Mouse (Mus musculus) left cerebral cortex, postnatal 4 days (tissue): ENCODE measurements around the gene Atp6v0a2. TPM values are rescaled to one million over a fixed set of nuclear protein-coding genes. Genes with fewer than 3 reads are reported as not detected.
A peak's percentile ranks its signal among the peaks of the same experiment; 100 is the strongest.

Source experiments
- DNase-seq: peaks from one replicate; pipeline ENCODE4 v3.0.0-alpha.2; 2022
- intact Hi-C: fragments of 180-260 bp; cut with DNase I; formaldehyde crosslinking; loops from one replicate; pipeline ENCODE4 v1.15.1; 2025
- total RNA-seq, 2 experiments: library from RNA; stranded (reverse); gene quantifications; 2 replicates each; pipeline ENCODE4 v1.2.3; 2021

The Atp6v0a2 gene
- total RNA-seq, 2 experiments from 2014 or later: 36.2 to 39.8 TPM

- intact Hi-C loops: no loop called here
- DNase-seq: no peak
Measured at GRCm38 (mm10) chr5:124636139-124636538, 7.8 kb downstream of the Atp6v0a2 start.

- intact Hi-C loops: no loop called here
- no peak for DNase-seq
Measured at GRCm38 (mm10) chr5:124636694-124637093, 8.3 kb downstream of the Atp6v0a2 start.

GRCm38 (mm10) chr5:124637300-124637699, 8.9 kb downstream of the Atp6v0a2 start:
- intact Hi-C loops: no loop called here
- no peak for DNase-seq

DNA sequence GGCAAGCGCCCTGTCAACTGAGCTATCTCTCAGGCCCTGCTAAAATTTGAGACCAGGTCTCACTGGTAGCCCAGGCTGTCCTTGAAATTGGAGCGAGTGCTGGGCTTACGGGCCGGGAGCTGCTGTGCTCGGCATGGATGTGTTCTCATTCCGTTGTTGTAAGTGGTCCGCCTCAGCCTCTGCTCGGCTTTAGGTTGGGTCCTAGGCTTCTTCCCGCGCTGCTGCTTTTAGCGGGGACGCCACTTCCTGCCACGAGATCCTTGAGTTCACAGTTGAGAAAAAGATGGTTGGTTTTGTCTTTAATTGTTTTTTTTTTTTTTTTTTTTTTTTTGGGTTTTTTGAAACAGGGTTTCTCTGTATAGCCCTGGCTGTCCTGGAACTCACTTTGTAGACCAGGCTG, 9.5 kb downstream of the Atp6v0a2 start:
- DNase-seq: no peak
- intact Hi-C loops: no loop called here

DNA sequence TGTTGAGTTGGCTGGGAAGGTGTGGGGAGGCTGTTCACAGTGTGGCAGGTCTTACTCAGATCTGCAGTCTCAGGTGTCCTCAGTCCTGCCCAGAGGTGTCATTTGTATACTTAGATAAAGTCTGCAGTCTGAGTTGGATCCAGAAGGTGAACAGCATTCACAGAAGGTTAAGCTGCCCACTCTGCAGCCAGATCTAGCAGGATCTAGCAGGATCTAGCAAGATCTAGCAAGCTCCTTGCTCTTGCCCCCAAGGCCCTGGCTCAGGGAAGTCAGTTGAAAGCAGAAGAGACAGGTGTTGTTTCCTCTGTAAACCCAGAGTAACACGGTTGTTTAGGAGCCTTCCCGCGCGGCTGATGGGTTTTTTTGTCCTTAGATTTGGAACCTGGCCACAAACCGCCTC, 85.4 kb downstream of the Atp6v0a2 start:
- no peak for DNase-seq
- intact Hi-C loops: no loop called here

GRCm38 (mm10) chr5:124715135-124715534, 86.8 kb downstream of the Atp6v0a2 start:
- intact Hi-C loops: no loop called here
- DNase-seq: no peak

GRCm38 (mm10) chr5:124717969-124718368, 89.6 kb downstream of the Atp6v0a2 start:
- no peak for DNase-seq
- intact Hi-C loops: no loop called here

DNA sequence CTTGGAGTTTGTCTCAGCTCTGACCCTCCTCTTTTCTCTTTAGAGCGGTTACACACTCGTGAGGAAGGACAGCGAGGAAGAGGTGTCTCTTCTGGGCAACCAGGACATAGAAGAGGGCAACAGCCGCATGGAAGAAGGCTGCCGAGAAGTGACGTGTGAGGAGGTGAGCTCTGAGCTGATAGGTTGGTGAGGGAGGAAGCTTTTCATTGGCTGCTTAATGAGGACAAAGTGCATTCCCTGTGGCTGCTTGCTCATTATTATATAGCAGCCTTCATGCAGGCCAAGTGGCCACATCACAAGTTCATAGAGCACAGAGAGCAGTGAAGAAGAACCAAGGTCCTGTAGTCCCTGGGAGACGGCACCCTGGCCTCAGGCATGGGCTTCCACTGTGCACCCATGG, 90.0 kb downstream of the Atp6v0a2 start:
- DNase-seq: no peak
- intact Hi-C loops: no loop called here

- intact Hi-C loops: no loop called here
- no peak for DNase-seq
Measured at GRCm38 (mm10) chr5:124723125-124723524, 94.7 kb downstream of the Atp6v0a2 start.

- intact Hi-C loops: no loop called here
- DNase-seq: peak; percentile 46
Measured at GRCm38 (mm10) chr5:124724997-124725396, 96.6 kb downstream of the Atp6v0a2 start, which contains the start of gene Dnah10. TSS of gene Dnah10 (plus strand) at chr5:124725085.

GRCm38 (mm10) chr5:124729662-124730206, 101.4 kb downstream of the Atp6v0a2 start:
- intact Hi-C loops: no loop called here
- no peak for DNase-seq

- no peak for DNase-seq
- intact Hi-C loops: no loop called here
Measured at GRCm38 (mm10) chr5:124733961-124734360, 105.6 kb downstream of the Atp6v0a2 start.

- DNase-seq: no peak
- intact Hi-C loops: no loop called here
Measured at GRCm38 (mm10) chr5:124741898-124742599, 113.7 kb downstream of the Atp6v0a2 start.

DNA sequence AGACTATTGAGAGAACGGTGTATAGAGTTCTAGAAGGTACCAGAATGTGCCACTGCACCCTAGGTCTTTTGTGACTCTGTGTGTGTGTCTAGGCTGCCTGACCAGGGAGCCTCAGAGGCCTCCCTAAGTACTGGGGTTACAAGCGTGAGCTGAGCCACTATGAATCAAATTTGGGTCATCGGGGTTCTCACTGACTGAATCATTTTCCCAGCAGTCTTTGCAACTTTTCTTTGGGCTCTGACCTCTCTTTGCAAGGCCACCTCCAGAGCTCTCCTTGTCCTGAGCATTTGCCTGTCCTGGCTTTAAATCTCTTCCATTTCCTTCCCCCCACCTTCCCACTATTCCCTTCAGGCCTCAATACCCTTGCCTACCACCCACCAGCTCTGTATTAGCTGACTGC, 115.5 kb downstream of the Atp6v0a2 start:
- intact Hi-C loops: no loop called here

GRCm38 (mm10) chr5:124746220-124746619, 117.8 kb downstream of the Atp6v0a2 start:
- intact Hi-C loops: no loop called here
- no peak for DNase-seq

More for the DNA sequence above, 115.5 kb downstream of the Atp6v0a2 start:
- DNase-seq: no peak

DNA sequence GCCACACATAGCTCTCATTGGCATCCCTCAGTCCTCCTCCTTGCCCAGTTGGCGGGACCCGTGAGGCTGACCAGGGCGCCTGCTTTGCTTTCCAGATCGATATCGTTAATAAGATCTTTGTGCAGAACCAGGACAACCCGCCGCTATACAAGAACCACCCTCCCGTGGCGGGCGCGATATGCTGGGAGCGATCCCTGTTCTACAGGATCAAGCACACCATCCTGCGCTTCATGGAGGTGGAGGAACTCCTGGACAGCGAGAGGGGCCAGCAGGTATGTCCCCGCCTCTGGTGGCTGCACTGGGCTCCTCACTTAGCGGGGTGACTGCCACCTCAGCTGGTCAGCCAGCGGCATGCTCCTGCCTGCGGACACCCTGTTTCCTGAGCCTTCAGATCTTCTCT, 119.9 kb downstream of the Atp6v0a2 start:
- no peak for DNase-seq
- intact Hi-C loops: no loop called here

DNA sequence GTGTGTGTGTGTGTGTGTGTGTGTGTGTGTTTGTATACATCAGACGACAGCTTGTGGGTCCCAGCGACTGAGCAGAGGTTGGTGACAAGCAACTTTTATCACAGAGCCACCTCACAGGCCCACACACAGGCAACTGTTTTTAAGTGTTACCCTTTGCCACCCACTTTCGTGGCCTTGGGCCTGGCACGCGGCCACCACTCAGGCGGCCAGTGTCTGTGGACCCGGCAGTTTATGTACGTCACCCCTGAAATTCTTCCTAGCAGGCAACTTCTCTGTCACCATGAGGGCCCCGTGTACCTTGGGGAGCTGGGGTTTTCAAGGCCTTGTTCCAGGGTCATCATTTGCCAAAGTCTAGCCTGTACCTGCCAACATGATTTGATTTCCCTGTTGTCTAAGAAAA, 123.3 kb downstream of the Atp6v0a2 start:
- intact Hi-C loops: no loop called here
- no peak for DNase-seq

- intact Hi-C loops: no loop called here
- no peak for DNase-seq
Measured at GRCm38 (mm10) chr5:124761011-124761410, 132.6 kb downstream of the Atp6v0a2 start.

- DNase-seq: no peak
- intact Hi-C loops: no loop called here
Measured at GRCm38 (mm10) chr5:124761787-124762186, 133.4 kb downstream of the Atp6v0a2 start.
